Mouse (Mus musculus) lung, embryonic 15.5 days (tissue): Measurements from ENCODE around the gene Tmem236. TPM values are rescaled to one million over a fixed set of nuclear protein-coding genes. Genes with fewer than 3 reads are reported as not detected.

Experiments used
- ATAC-seq: fragments of 200-750 bp; cut with Nextera tagmentation; 2 replicates; pipeline ENCODE4 v1.8.0; 2017; ENCODE audit warnings: moderate number of reproducible peaks, borderline replicate concordance; ENCODE audit not compliant: low FRiP score, low TSS enrichment; ENCODE audit errors: extremely low read depth
- H3K27ac ChIP-seq: fragments of 300-500 bp; sonication (generic); 2 replicates; pipeline ENCODE4 v1.5.1; 2015; ENCODE audit warnings: moderate library complexity, mild to moderate bottlenecking, inconsistent platforms
- H3K27me3 ChIP-seq: fragments of 300-500 bp; sonication (generic); 2 replicates; pipeline ENCODE4 v1.6.1; 2015; ENCODE audit warnings: inconsistent platforms
- H3K36me3 ChIP-seq: fragments of 300-500 bp; sonication (generic); 2 replicates; pipeline ENCODE4 v1.6.1; 2015; ENCODE audit warnings: inconsistent platforms
- H3K4me1 ChIP-seq: fragments of 300-500 bp; sonication (generic); 2 replicates; pipeline ENCODE4 v1.6.1; 2015; ENCODE audit warnings: inconsistent platforms
- H3K4me2 ChIP-seq: fragments of 300-500 bp; sonication (generic); 2 replicates; pipeline ENCODE4 v1.6.1; 2015; ENCODE audit warnings: inconsistent platforms, mild to moderate bottlenecking, moderate library complexity
- H3K4me3 ChIP-seq: fragments of 300-500 bp; sonication (generic); 2 replicates; pipeline ENCODE4 v1.5.1; 2015; ENCODE audit warnings: mild to moderate bottlenecking, inconsistent platforms
- H3K9ac ChIP-seq: fragments of 300-500 bp; sonication (generic); 2 replicates; pipeline ENCODE4 v1.6.1; 2015; ENCODE audit warnings: inconsistent platforms
- H3K9me3 ChIP-seq: fragments of 300-500 bp; sonication (generic); 2 replicates; pipeline ENCODE4 v1.6.1; 2016; ENCODE audit warnings: inconsistent platforms
- WGBS: fragments of 180-500 bp; shearing (Covaris S2); methylation state at CpG from one replicate; pipeline ENCODE4 v1.1.7; 2015; 5-methylcytosine and 5-hydroxymethylcytosine counted together
- microRNA counts: library from miRNA; unstranded; fragments of <30 nt; microRNA quantifications from one replicate; lab custom pipeline; 2016
- microRNA-seq: library from miRNA; unstranded; fragments of <30 nt; microRNA quantifications from one replicate; pipeline ENCODE4, GENCODE M21; 2016
- polyA plus RNA-seq: library from polyadenylated mRNA; unstranded; fragments of >200 nt; fragmentation: Nextera tagmentation; extraction: Ambion mirVana; gene quantifications from 2 replicates; pipeline ENCODE4 v1.2.1, GENCODE M21; 2015

Gene Tmem236
- polyA plus RNA-seq, 1 experiment from 2014 or later: not detected

- Histone ChIP-seq H3K27ac (no peak overlapping the region), H3K36me3 (no peaks in the 10 kb centered on the region), H3K4me3 (no peak overlapping the region), H3K4me1 (no peaks in the 10 kb centered on the region), H3K4me2 (no peak overlapping the region), H3K27me3 (no peaks in the 10 kb centered on the region), H3K9me3 (no peaks in the 10 kb centered on the region), H3K9ac (no peak overlapping the region)
- WGBS: 85% methylated on average over 1 of the region's 1 CpGs
- ATAC-seq: no peak
These were observed 87.8 kb downstream of the Tmem236 start for GRCm38 (mm10) chr2:14262090-14262489.

- 31% methylated on average over 1 of the region's 1 CpGs for WGBS
- no peaks in the 10 kb centered on the region for H3K4me1 ChIP-seq
- no peak overlapping the region for H3K27ac ChIP-seq
- H3K4me3 ChIP-seq: no peak overlapping the region
- no peak overlapping the region for H3K9ac ChIP-seq
- H3K27me3 ChIP-seq: no peaks in the 10 kb centered on the region
- no peak for ATAC-seq
- no peak overlapping the region for H3K4me2 ChIP-seq
- H3K36me3 ChIP-seq: no peaks in the 10 kb centered on the region
- H3K9me3 ChIP-seq: no peaks in the 10 kb centered on the region
These were observed 94.8 kb downstream of the Tmem236 start for GRCm38 (mm10) chr2:14269160-14269559.

MicroRNA genes within 50 kb of the gene (microRNA counts, 519-probe panel; counts per million panel counts)
- 1,763 counts per million, percentile 11 among the panel's probes with 10 or more counts for microRNA mmu-miR-511 (lab: Ali Mortazavi, UCI)

Small RNA genes lying within 50 kb of the gene (microRNA-seq; reads per million reads assigned to microRNA genes)
- gene Mir511: 2.4 reads per million, percentile 8 among the genes with 10 or more reads in this experiment

Other genes with a start within 250 kb of the Tmem236 start
- 87.7 and 94.3 TPM in 2 replicates for gene Hacd1, start 118.4 kb upstream of the Tmem236 start, polyA plus RNA-seq
- 73.1 and 75.5 TPM in 2 replicates for gene Stam, start 100.4 kb upstream of the Tmem236 start, polyA plus RNA-seq
- 6.1 and 6.6 TPM in 2 replicates for gene Mrc1, start 54.9 kb downstream of the Tmem236 start, polyA plus RNA-seq
- not detected in 2 replicates for gene Slc39a12, start 213.8 kb downstream of the Tmem236 start, polyA plus RNA-seq